Mouse (Mus musculus) embryonic facial prominence, embryonic 14.5 days (tissue): ENCODE results near the gene Pyy. TPM values are rescaled to one million over a fixed set of nuclear protein-coding genes. Genes with fewer than 3 reads are reported as not detected.
A peak's percentile ranks its signal among the peaks of the same experiment; 100 is the strongest.

Experiments used
- ATAC-seq: fragments of 200-750 bp; cut with Nextera tagmentation; 2 replicates; pipeline ENCODE4 v1.8.0; 2017; ENCODE audit warnings: low read depth, moderate number of reproducible peaks, moderate TSS enrichment
- DNase-seq: peaks from one replicate; pipeline ENCODE4 v3.0.0-alpha.2; 2015; ENCODE audit warnings: low spot score
- H3K27ac ChIP-seq: fragments of 300-500 bp; sonication (generic); replicated peaks from 2 replicates; pipeline ENCODE4 v1.5.1; 2014; ENCODE audit warnings: low read depth, mild to moderate bottlenecking, low read length, moderate library complexity
- H3K27me3 ChIP-seq: fragments of 300-500 bp; sonication (generic); replicated peaks from 2 replicates; pipeline ENCODE4 v1.6.1; 2014; ENCODE audit warnings: low read length; ENCODE audit not compliant: control insufficient read depth, insufficient read depth
- H3K36me3 ChIP-seq: fragments of 300-500 bp; sonication (generic); 2 replicates; pipeline ENCODE4 v1.6.1; 2014; ENCODE audit warnings: low read length, mixed read lengths; ENCODE audit not compliant: control insufficient read depth, insufficient read depth
- H3K4me1 ChIP-seq: fragments of 300-500 bp; sonication (generic); 2 replicates; pipeline ENCODE4 v1.6.1; 2014; ENCODE audit warnings: antibody characterized with exemption, low read length; ENCODE audit not compliant: control insufficient read depth, insufficient read depth
- H3K4me2 ChIP-seq: fragments of 300-500 bp; sonication (generic); 2 replicates; pipeline ENCODE4 v1.6.1; 2014; ENCODE audit warnings: low read depth, mild to moderate bottlenecking, low read length, moderate library complexity, mixed read lengths
- H3K4me3 ChIP-seq: fragments of 300-500 bp; sonication (generic); 2 replicates; pipeline ENCODE4 v1.5.1; 2014; ENCODE audit warnings: low read depth, mild to moderate bottlenecking, low read length
- H3K9ac ChIP-seq: fragments of 300-500 bp; sonication (generic); 2 replicates; pipeline ENCODE4 v1.6.1; 2014; ENCODE audit warnings: low read depth, mild to moderate bottlenecking, low read length, moderate library complexity, mixed read lengths
- H3K9me3 ChIP-seq: fragments of 300-500 bp; sonication (generic); 2 replicates; pipeline ENCODE4 v1.6.1; 2016; ENCODE audit warnings: low read length; ENCODE audit not compliant: control insufficient read depth
- WGBS: fragments of 180-500 bp; shearing (Covaris S2); extraction: QIAGEN DNeasy Blood & Tissue Kit; methylation state at CpG from one replicate; pipeline ENCODE4 v1.1.7; 2014; 5-methylcytosine and 5-hydroxymethylcytosine counted together
- polyA plus RNA-seq: library from polyadenylated mRNA; unstranded; fragments of >200 nt; fragmentation: Nextera tagmentation; extraction: Ambion mirVana; gene quantifications from 2 replicates; pipeline ENCODE4 v1.2.1, GENCODE M21; 2014

Pyy gene
- polyA plus RNA-seq, 1 experiment from 2014 or later, result 0.58 TPM

DNA sequence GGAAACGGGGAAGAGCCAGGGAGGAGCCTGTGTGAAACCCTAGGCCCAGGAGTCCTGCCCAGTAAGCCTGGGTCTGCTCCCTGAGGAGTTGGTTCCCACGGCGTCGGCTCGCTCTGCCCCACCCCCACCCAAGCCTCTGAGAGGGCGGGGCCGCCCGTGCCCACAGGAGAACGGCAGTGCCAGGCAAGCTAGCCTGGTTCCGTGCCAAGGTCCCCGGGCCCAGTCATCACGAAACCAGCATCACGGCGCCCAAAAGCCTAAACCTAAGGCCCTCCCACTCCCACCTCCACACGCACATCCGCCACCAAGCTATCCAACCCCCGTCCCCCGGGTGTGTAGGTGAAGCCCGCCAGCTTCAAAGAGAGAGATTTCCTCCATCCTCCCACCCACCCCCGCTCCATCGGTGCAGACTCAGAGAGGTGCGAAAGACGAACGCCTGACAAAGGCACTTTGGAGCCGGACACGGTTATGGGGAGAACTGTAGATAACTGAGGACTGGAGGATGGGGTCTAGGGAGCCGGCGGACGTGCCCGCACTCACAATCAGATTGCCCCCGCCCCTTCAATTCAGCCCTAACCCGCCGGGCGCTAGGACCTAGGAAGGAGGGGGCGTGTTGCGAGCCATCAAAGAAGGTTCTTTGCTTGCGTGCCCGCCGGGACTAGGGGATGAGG, 20.4 kb downstream of the Pyy start:
- 1% methylated on average over 27 of the region's 39 CpGs for WGBS
- Histone ChIP-seq H3K4me1 (peaks cover 9% of the 10 kb centered on the region; the same call in 1 of the 2 replicates), H3K27ac (peak overlapping the region; percentile 91), H3K4me3 (peak overlapping the region; percentile 62), H3K4me2 (peak overlapping the region; percentile 72), H3K27me3 (no peaks in the 10 kb centered on the region), H3K36me3 (peaks cover 3% of the 10 kb centered on the region; the same call in 1 of the 2 replicates), H3K9me3 (no peaks in the 10 kb centered on the region), H3K9ac (peak overlapping the region; percentile 72)
- DNase-seq (peak; percentile 95), ATAC-seq (peak; percentile 82)

GRCm38 (mm10) chr11:102086331-102086730, 21.3 kb downstream of the Pyy start:
- Histone ChIP-seq H3K4me3 (peak overlapping the region; percentile 62), H3K4me2 (peak overlapping the region; percentile 72), H3K27ac (peak overlapping the region; percentile 91), H3K9me3 (no peaks in the 10 kb centered on the region), H3K4me1 (peaks cover 13% of the 10 kb centered on the region; the same call in 1 of the 2 replicates), H3K36me3 (peaks cover 3% of the 10 kb centered on the region; the same call in 1 of the 2 replicates), H3K27me3 (no peaks in the 10 kb centered on the region), H3K9ac (peak overlapping the region; percentile 72; the same call in 1 of the 2 replicates)
- ATAC-seq (no peak), DNase-seq (peak; percentile 70)
- 14% methylated on average over 3 of the region's 3 CpGs for WGBS

- Histone ChIP-seq H3K4me1 (peaks cover 9% of the 10 kb centered on the region; the same call in 1 of the 2 replicates), H3K4me2 (no peak overlapping the region), H3K27me3 (no peaks in the 10 kb centered on the region), H3K4me3 (no peak overlapping the region), H3K9me3 (no peaks in the 10 kb centered on the region), H3K36me3 (peaks cover 3% of the 10 kb centered on the region; the same call in 1 of the 2 replicates), H3K9ac (no peak overlapping the region), H3K27ac (no peak overlapping the region)
- ATAC-seq, result no peak
- DNase-seq, result no peak
- 30% methylated on average over 7 of the region's 7 CpGs for WGBS
Observed at GRCm38 (mm10) chr11:102084159-102084558, 23.5 kb downstream of the Pyy start.

DNA sequence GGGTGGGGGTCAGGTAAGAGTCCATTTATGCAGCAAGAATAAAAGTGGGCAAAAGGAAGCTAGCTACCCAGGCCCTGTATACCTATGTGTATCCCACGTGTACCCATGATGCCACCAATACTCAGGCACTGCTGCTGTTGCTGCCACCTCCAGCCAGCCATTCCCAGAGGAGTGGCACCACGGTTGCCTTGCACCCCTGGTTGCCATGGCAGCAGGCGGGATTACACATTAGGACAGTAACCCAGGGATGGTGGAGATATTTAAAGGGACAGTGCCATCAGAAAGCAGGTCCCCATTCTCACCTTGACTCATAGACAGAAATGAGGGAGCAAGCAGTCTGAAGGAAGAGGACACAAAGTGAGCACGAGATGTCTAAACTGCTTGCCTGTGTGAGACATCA, 24.4 kb downstream of the Pyy start:
- 58% methylated on average over 4 of the region's 4 CpGs for WGBS
- peaks cover 8% of the 10 kb centered on the region; the same call in 1 of the 2 replicates for H3K4me1 ChIP-seq
- no peak for ATAC-seq

DNA sequence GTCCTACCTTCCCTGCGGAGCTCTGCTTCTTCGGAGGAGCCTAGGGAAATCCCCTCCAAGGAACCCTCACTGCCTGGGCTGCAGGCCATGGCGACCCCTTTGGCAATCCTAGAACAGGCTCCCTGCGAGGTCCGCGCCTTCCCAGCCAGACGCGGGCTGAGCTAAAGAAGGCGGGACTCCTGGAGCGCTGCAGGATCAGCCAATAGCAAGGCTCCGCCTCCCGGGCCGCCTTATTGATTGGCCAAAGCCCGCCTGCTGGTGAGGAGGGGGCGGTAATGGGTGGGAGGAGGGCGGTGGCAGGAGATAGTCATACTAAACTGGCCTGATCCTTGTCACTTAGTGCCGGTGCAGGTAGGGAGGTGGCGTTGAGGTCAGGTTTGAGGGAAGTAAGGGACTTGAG, 25.3 kb downstream of the Pyy start:
- H3K36me3 ChIP-seq, result peaks cover 3% of the 10 kb centered on the region; the same call in 1 of the 2 replicates
- WGBS, result under 1% methylated on average over 17 of the region's 18 CpGs
- peak overlapping the region; percentile 41 for H3K4me3 ChIP-seq
- H3K27me3 ChIP-seq, result no peaks in the 10 kb centered on the region
- DNase-seq (peak; percentile 94), ATAC-seq (peak; percentile 90)
- no peak overlapping the region for H3K27ac ChIP-seq
- H3K9ac ChIP-seq, result peak overlapping the region; percentile 63
- peaks cover 8% of the 10 kb centered on the region; the same call in 1 of the 2 replicates for H3K4me1 ChIP-seq
- peak overlapping the region; percentile 90 for H3K4me2 ChIP-seq
- H3K9me3 ChIP-seq, result no peaks in the 10 kb centered on the region

More for the DNA sequence above, 24.4 kb downstream of the Pyy start:
- peak; percentile 43 for DNase-seq
- Histone ChIP-seq H3K9ac (no peak overlapping the region), H3K27me3 (no peaks in the 10 kb centered on the region), H3K27ac (no peak overlapping the region), H3K9me3 (no peaks in the 10 kb centered on the region), H3K4me3 (no peak overlapping the region), H3K4me2 (no peak overlapping the region), H3K36me3 (peaks cover 3% of the 10 kb centered on the region; the same call in 1 of the 2 replicates)

GRCm38 (mm10) chr11:102073722-102074121, 33.9 kb downstream of the Pyy start:
- Histone ChIP-seq H3K27ac (no peak overlapping the region), H3K4me3 (no peak overlapping the region), H3K9ac (no peak overlapping the region), H3K4me2 (no peak overlapping the region), H3K4me1 (peaks cover 5% of the 10 kb centered on the region; the same call in 1 of the 2 replicates), H3K36me3 (no peaks in the 10 kb centered on the region), H3K9me3 (no peaks in the 10 kb centered on the region), H3K27me3 (no peaks in the 10 kb centered on the region)
- no peak for DNase-seq
- WGBS, result 75% methylated on average over 14 of the region's 14 CpGs
- no peak for ATAC-seq

GRCm38 (mm10) chr11:102072729-102073128, 34.9 kb downstream of the Pyy start:
- DNase-seq, result no peak
- Histone ChIP-seq H3K9me3 (no peaks in the 10 kb centered on the region), H3K4me2 (no peak overlapping the region), H3K27me3 (no peaks in the 10 kb centered on the region), H3K4me3 (no peak overlapping the region), H3K4me1 (peaks cover 5% of the 10 kb centered on the region; the same call in 1 of the 2 replicates), H3K27ac (no peak overlapping the region), H3K9ac (no peak overlapping the region), H3K36me3 (no peaks in the 10 kb centered on the region)
- ATAC-seq, result no peak
- WGBS, result 77% methylated on average over 5 of the region's 5 CpGs

- H3K4me1 ChIP-seq, result peaks cover 5% of the 10 kb centered on the region; the same call in 1 of the 2 replicates
- H3K9ac ChIP-seq, result peak overlapping the region; percentile 19; the same call in 1 of the 2 replicates
- H3K27ac ChIP-seq, result no peak overlapping the region
- DNase-seq, result peak; percentile 55
- H3K36me3 ChIP-seq, result no peaks in the 10 kb centered on the region
- 0 out of 2 replicates have a peak, but pooled peaks have one; percentile 28 for ATAC-seq
- H3K4me2 ChIP-seq, result peak overlapping the region; percentile 33
- H3K4me3 ChIP-seq, result no peak overlapping the region
- 3% methylated on average over 7 of the region's 13 CpGs for WGBS
- no peaks in the 10 kb centered on the region for H3K9me3 ChIP-seq
- no peaks in the 10 kb centered on the region for H3K27me3 ChIP-seq
Observed at GRCm38 (mm10) chr11:102070426-102070825, 37.2 kb downstream of the Pyy start.
